Mouse (Mus musculus): ENCODE data around the gene Mlh3. TPM values are rescaled to one million over a fixed set of nuclear protein-coding genes. Genes with fewer than 3 reads are reported as not detected.

Mlh3 gene
- total and polyA plus RNA-seq, 3 experiments = 8.5 to 8.6 TPM; not detected in 1

GRCm38 (mm10) chr12:85278919-85279318 is 8.5 kb upstream of the Mlh3 start (continued):
- TF ChIP-seq MAFK (IDR thresholded peaks at IDR 0.05; ENCODE audit: borderline replicate concordance, low read depth, low read length) = no peak
- no peak for TF ChIP-seq ZKSCAN1 (IDR thresholded peaks at IDR 0.05; ENCODE audit: low read depth, low read length)

GRCm38 (mm10) chr12:85276273-85276672 is 5.9 kb upstream of the Mlh3 start:
- no peak overlapping the region for H3K27ac ChIP-seq (ENCODE audit: control insufficient read depth, low read depth, low read length)
- no peaks in the 10 kb centered on the region for H3K9me3 ChIP-seq (replicated peaks; ENCODE audit: insufficient read depth, low read length)
- DNase-seq (ENCODE audit: low read depth, low spot score) = no peak
- TF ChIP-seq POLR2A (IDR thresholded peaks at IDR 0.05; ENCODE audit: control insufficient read depth in 1 of 2, insufficient read depth in 1 of 2, low read depth in 1 of 2, low read length in 2 of 2, poor library complexity in 1 of 2) (no peak), USF1 (IDR thresholded peaks at IDR 0.05; ENCODE audit: low read depth, low read length) (no peak), ZMIZ1 (IDR thresholded peaks at IDR 0.05; ENCODE audit: low read depth, low read length) (no peak), RAD21 (IDR thresholded peaks at IDR 0.05; ENCODE audit: low read depth, low read length) (no peak), ZKSCAN1 (IDR thresholded peaks at IDR 0.05; ENCODE audit: low read depth, low read length) (no peak), ZNF384 (IDR thresholded peaks at IDR 0.05; ENCODE audit: low read depth, low read length) (no peak), TAL1 (IDR thresholded peaks at IDR 0.05; ENCODE audit: low read length) (no peak), BHLHE40 (IDR thresholded peaks at IDR 0.05; ENCODE audit: borderline replicate concordance, low read depth, low read length) (no peak), SIN3A (IDR thresholded peaks at IDR 0.05; ENCODE audit: low read length) (no peak), POLR2AphosphoS5 (IDR thresholded peaks at IDR 0.05; ENCODE audit: borderline replicate concordance, low read depth, low read length) (no peak), ETS1 (IDR thresholded peaks at IDR 0.05; ENCODE audit: low read depth, low read length) (no peak), JUND (IDR thresholded peaks at IDR 0.05; ENCODE audit: low read depth, low read length) (no peak), CHD1 (IDR thresholded peaks at IDR 0.05; ENCODE audit: low read depth, low read length) (no peak), UBTF (IDR thresholded peaks at IDR 0.05; ENCODE audit: borderline replicate concordance, insufficient read depth, low read depth, low read length) (no peak), MAX (IDR thresholded peaks at IDR 0.05; ENCODE audit: low read length) (no peak), MAZ (IDR thresholded peaks at IDR 0.05; ENCODE audit: low read depth, low read length) (no peak), MXI1 (IDR thresholded peaks at IDR 0.05; ENCODE audit: low read depth, low read length) (no peak), CHD2 (IDR thresholded peaks at IDR 0.05; ENCODE audit: low read length) (no peak)
- peaks cover 5% of the 10 kb centered on the region; the same call in 1 of the 2 replicates for H3K79me2 ChIP-seq (ENCODE audit: control insufficient read depth, insufficient read depth, low read length, poor library complexity)
- no peak overlapping the region for H3K4me3 ChIP-seq (ENCODE audit: control insufficient read depth in 1 of 2, insufficient read depth in 1 of 2, low read depth in 2 of 2, low read length in 2 of 2)
- no peaks in the 10 kb centered on the region for H3K27me3 ChIP-seq (ENCODE audit: control insufficient read depth in 1 of 2, insufficient read depth in 2 of 2, low read length in 2 of 2)
- H3K9ac ChIP-seq (ENCODE audit: control insufficient read depth, low read depth, low read length, poor library complexity, severe bottlenecking) = no peak overlapping the region
- H3K36me3 ChIP-seq (ENCODE audit: control insufficient read depth in 1 of 2, insufficient read depth in 2 of 2, low read length in 2 of 2) = peaks cover 0 to 15% of the 10 kb centered on the region in 2 experiments; a peak in 2 of 4 replicates
- peaks cover 9 to 15% of the 10 kb centered on the region in 2 experiments for H3K4me1 ChIP-seq (ENCODE audit: control insufficient read depth in 1 of 2, insufficient read depth in 2 of 2, low read length in 2 of 2)

GRCm38 (mm10) chr12:85273508-85273907 is 3.1 kb upstream of the Mlh3 start:
- Histone ChIP-seq H3K9me3 (replicated peaks; ENCODE audit: insufficient read depth, low read length) (no peaks in the 10 kb centered on the region), H3K27me3 (ENCODE audit: control insufficient read depth in 1 of 2, insufficient read depth in 2 of 2, low read length in 2 of 2) (no peaks in the 10 kb centered on the region), H3K27ac (ENCODE audit: control insufficient read depth, low read depth, low read length) (no peak overlapping the region), H3K36me3 (ENCODE audit: control insufficient read depth in 1 of 2, insufficient read depth in 2 of 2, low read length in 2 of 2) (peaks cover 0 to 7% of the 10 kb centered on the region in 2 experiments; a peak in 2 of 4 replicates), H3K4me1 (ENCODE audit: control insufficient read depth in 1 of 2, insufficient read depth in 2 of 2, low read length in 2 of 2) (peaks cover 4 to 8% of the 10 kb centered on the region in 2 experiments), H3K9ac (ENCODE audit: control insufficient read depth, low read depth, low read length, poor library complexity, severe bottlenecking) (no peak overlapping the region), H3K4me3 (ENCODE audit: control insufficient read depth in 1 of 2, insufficient read depth in 1 of 2, low read depth in 2 of 2, low read length in 2 of 2) (no peak overlapping the region), H3K79me2 (ENCODE audit: control insufficient read depth, insufficient read depth, low read length, poor library complexity) (no peaks in the 10 kb centered on the region; the same call in 1 of the 2 replicates)
- TF ChIP-seq JUND (IDR thresholded peaks at IDR 0.05; ENCODE audit: low read depth, low read length) = no peak
- TF ChIP-seq KAT2A (conservative IDR thresholded peaks at IDR 0.05; ENCODE audit: low read depth, low read length) = no peak
- no peak for TF ChIP-seq NELFE (IDR thresholded peaks at IDR 0.05; ENCODE audit: low read depth, low read length)
- TF ChIP-seq TBP (IDR thresholded peaks at IDR 0.05; ENCODE audit: low read depth, low read length) = no peak
- no peak for TF ChIP-seq CHD2 (IDR thresholded peaks at IDR 0.05; ENCODE audit: low read length)
- no peak for TF ChIP-seq TAL1 (IDR thresholded peaks at IDR 0.05; ENCODE audit: low read length)
- TF ChIP-seq EP300 (IDR thresholded peaks at IDR 0.05; ENCODE audit: low read depth in 1 of 2, low read length in 2 of 2) = no peak
- TF ChIP-seq CTCF (IDR thresholded peaks at IDR 0.05 in 2 of 3, conservative IDR thresholded peaks at IDR 0.05 in 1 of 3; ENCODE audit: control insufficient read depth in 1 of 3, insufficient read depth in 1 of 3, low read depth in 2 of 3, low read length in 3 of 3, poor library complexity in 1 of 3, severe bottlenecking in 1 of 3) = no peak
- TF ChIP-seq POLR2AphosphoS2 (IDR thresholded peaks at IDR 0.05; ENCODE audit: low read length) = no peak
- no peak for TF ChIP-seq GATA1 (IDR thresholded peaks at IDR 0.05; ENCODE audit: low read depth, low read length)
- no peak for TF ChIP-seq TCF12 (IDR thresholded peaks at IDR 0.05; ENCODE audit: low read depth, low read length)
- no peak for TF ChIP-seq USF1 (IDR thresholded peaks at IDR 0.05; ENCODE audit: low read depth, low read length)
- no peak for TF ChIP-seq GABPA (IDR thresholded peaks at IDR 0.05; ENCODE audit: low read depth, low read length)
- TF ChIP-seq SMC3 (IDR thresholded peaks at IDR 0.05; ENCODE audit: low read depth, low read length) = no peak
- TF ChIP-seq RCOR1 (IDR thresholded peaks at IDR 0.05; ENCODE audit: low read depth, low read length) = no peak
- no peak for TF ChIP-seq RAD21 (IDR thresholded peaks at IDR 0.05; ENCODE audit: low read depth, low read length)
- TF ChIP-seq SIN3A (IDR thresholded peaks at IDR 0.05; ENCODE audit: low read length) = no peak
- TF ChIP-seq CHD1 (IDR thresholded peaks at IDR 0.05; ENCODE audit: low read depth, low read length) = no peak
- no peak for TF ChIP-seq POLR2A (IDR thresholded peaks at IDR 0.05; ENCODE audit: control insufficient read depth in 1 of 2, insufficient read depth in 1 of 2, low read depth in 1 of 2, low read length in 2 of 2, poor library complexity in 1 of 2)
- no peak for TF ChIP-seq MAX (IDR thresholded peaks at IDR 0.05; ENCODE audit: low read length)
- DNase-seq (ENCODE audit: low read depth, low spot score) = no peak
